Mouse (Mus musculus): ENCODE data around the gene Npas3. TPM values are rescaled to one million over a fixed set of nuclear protein-coding genes. Genes with fewer than 3 reads are reported as not detected.

Npas3 gene
- polyA plus RNA-seq (2015; fragmentation: Nextera tagmentation; extraction: Ambion mirVana): 28.9 and 32.7 TPM in 2 replicates

GRCm38 (mm10) chr12:53248101-53248727, at the start of gene Npas3:
Gene Npas3 (plus strand): TSS chr12:53248677.
- under 1% methylated on average over 50 of the region's 62 CpGs for WGBS
- H3K4me3 ChIP-seq (replicated peaks): peak within 1 kb of the TSS; percentile 90
- 0 out of 2 replicates have a peak, but pooled peaks cover 3% of the 10 kb centered on the region for H3K27me3 ChIP-seq
- no peaks in the 10 kb centered on the region for H3K9me3 ChIP-seq
- H3K36me3 ChIP-seq: no peaks in the 10 kb centered on the region
- peak within 1 kb of the TSS; percentile 70 for H3K4me2 ChIP-seq (replicated peaks)
- H3K9ac ChIP-seq (replicated peaks): peak within 1 kb of the TSS; percentile 97
- peak; percentile 90 for ATAC-seq
- peaks cover 42% of the 10 kb centered on the region for H3K4me1 ChIP-seq (replicated peaks)
- peak within 1 kb of the TSS; percentile 97 for H3K27ac ChIP-seq

- Histone ChIP-seq H3K4me2 (replicated peaks) (no peak overlapping the region), H3K36me3 (no peaks in the 10 kb centered on the region), H3K9ac (replicated peaks) (no peak overlapping the region), H3K27ac (no peak overlapping the region), H3K27me3 (no peaks in the 10 kb centered on the region), H3K4me3 (replicated peaks) (no peak overlapping the region), H3K9me3 (no peaks in the 10 kb centered on the region), H3K4me1 (replicated peaks) (no peaks in the 10 kb centered on the region)
- no peak for ATAC-seq
- 96% methylated on average over 15 of the region's 15 CpGs for WGBS
These were observed 31.3 kb upstream of the Npas3 start for GRCm38 (mm10) chr12:53217141-53217540.

DNA sequence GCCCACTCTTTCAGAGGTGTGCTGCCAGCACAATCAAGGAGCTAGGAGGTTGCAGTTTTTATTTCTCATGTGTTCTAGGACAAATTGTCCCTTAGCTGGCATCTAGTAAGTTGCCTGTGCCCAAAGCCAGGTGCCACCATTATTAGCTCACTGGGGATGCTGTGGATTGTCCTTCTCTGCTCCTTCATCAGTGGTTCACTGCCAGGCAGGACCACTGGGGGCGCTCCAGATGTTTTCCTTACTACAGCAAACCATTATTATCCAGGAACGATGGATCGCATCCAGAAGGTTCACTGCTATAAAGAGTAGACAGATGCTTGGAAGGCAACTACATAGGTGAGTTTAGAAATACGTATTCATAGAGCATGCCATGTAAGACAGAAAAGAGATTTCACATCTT, 25.7 kb upstream of the Npas3 start:
- no peaks in the 10 kb centered on the region for H3K9me3 ChIP-seq
- no peak overlapping the region for H3K4me2 ChIP-seq (replicated peaks)
- WGBS: 68% methylated on average over 4 of the region's 4 CpGs
- no peak for ATAC-seq
- 0 out of 2 replicates have a peak, but pooled peaks cover 4% of the 10 kb centered on the region for H3K4me1 ChIP-seq (replicated peaks)
- H3K27me3 ChIP-seq: no peaks in the 10 kb centered on the region
- H3K9ac ChIP-seq (replicated peaks): no peak overlapping the region
- no peak overlapping the region for H3K27ac ChIP-seq
- H3K4me3 ChIP-seq (replicated peaks): no peak overlapping the region
- H3K36me3 ChIP-seq: no peaks in the 10 kb centered on the region

- Histone ChIP-seq H3K9ac (replicated peaks) (no peak overlapping the region), H3K4me3 (replicated peaks) (no peak overlapping the region), H3K27me3 (0 out of 2 replicates have a peak, but pooled peaks cover 4% of the 10 kb centered on the region), H3K27ac (no peak overlapping the region), H3K4me1 (replicated peaks) (0 out of 2 replicates have a peak, but pooled peaks cover 4% of the 10 kb centered on the region), H3K4me2 (replicated peaks) (no peak overlapping the region), H3K9me3 (no peaks in the 10 kb centered on the region), H3K36me3 (no peaks in the 10 kb centered on the region)
- no peak for ATAC-seq
- 45% methylated on average over 4 of the region's 4 CpGs for WGBS
These were observed 21.1 kb upstream of the Npas3 start for GRCm38 (mm10) chr12:53227356-53227755.

GRCm38 (mm10) chr12:53229419-53229818, 19.1 kb upstream of the Npas3 start:
- Histone ChIP-seq H3K4me1 (replicated peaks) (0 out of 2 replicates have a peak, but pooled peaks cover 4% of the 10 kb centered on the region), H3K27ac (no peak overlapping the region), H3K4me2 (replicated peaks) (no peak overlapping the region), H3K9me3 (no peaks in the 10 kb centered on the region), H3K27me3 (0 out of 2 replicates have a peak, but pooled peaks cover 4% of the 10 kb centered on the region), H3K9ac (replicated peaks) (no peak overlapping the region), H3K4me3 (replicated peaks) (no peak overlapping the region), H3K36me3 (no peaks in the 10 kb centered on the region)
- ATAC-seq: no peak
- 81% methylated on average over 2 of the region's 2 CpGs for WGBS

DNA sequence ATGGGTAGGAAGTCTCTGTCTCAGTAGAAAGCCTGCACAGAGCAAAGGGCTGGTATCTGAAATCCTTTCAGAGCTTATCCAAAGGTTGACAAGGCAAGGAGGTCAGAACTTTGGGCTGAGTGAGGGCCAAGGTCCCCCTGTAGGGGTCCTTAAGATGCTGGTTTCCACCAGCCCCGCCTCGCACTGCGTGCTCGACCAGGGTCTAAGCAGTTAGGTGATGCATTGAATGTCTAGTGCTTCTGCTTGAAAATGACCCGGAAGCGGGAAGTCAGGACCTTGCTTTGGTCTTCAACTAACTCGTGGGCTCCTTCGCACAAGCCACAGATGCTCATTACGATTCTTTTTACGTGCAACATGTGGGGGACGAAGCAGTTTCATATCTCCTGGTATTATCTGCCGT, 2.3 kb upstream of the Npas3 start:
- Histone ChIP-seq H3K4me3 (replicated peaks) (peak overlapping the region; percentile 90), H3K27me3 (0 out of 2 replicates have a peak, but pooled peaks cover 3% of the 10 kb centered on the region), H3K36me3 (no peaks in the 10 kb centered on the region), H3K9me3 (no peaks in the 10 kb centered on the region), H3K4me1 (replicated peaks) (peaks cover 35% of the 10 kb centered on the region), H3K27ac (peak overlapping the region; percentile 97), H3K9ac (replicated peaks) (peak overlapping the region; percentile 97), H3K4me2 (replicated peaks) (peak overlapping the region; percentile 70)
- ATAC-seq: no peak
- under 1% methylated on average over 12 of the region's 12 CpGs for WGBS

- H3K4me1 ChIP-seq (replicated peaks): peaks cover 42% of the 10 kb centered on the region
- ATAC-seq: peak; percentile 32
- H3K27me3 ChIP-seq: 0 out of 2 replicates have a peak, but pooled peaks cover 3% of the 10 kb centered on the region
- peak overlapping the region; percentile 97 for H3K9ac ChIP-seq (replicated peaks)
- H3K27ac ChIP-seq: peak overlapping the region; percentile 97
- peak overlapping the region; percentile 90 for H3K4me3 ChIP-seq (replicated peaks)
- H3K4me2 ChIP-seq (replicated peaks): peak overlapping the region; percentile 70
- under 1% methylated on average over 28 of the region's 28 CpGs for WGBS
- H3K9me3 ChIP-seq: no peaks in the 10 kb centered on the region
- no peaks in the 10 kb centered on the region for H3K36me3 ChIP-seq
These were observed 1.6 kb upstream of the Npas3 start for GRCm38 (mm10) chr12:53246581-53247490.

GRCm38 (mm10) chr12:53247491-53248035, 914 bp upstream of the Npas3 start:
- peak overlapping the region; percentile 97 for H3K9ac ChIP-seq (replicated peaks)
- H3K36me3 ChIP-seq: no peaks in the 10 kb centered on the region
- H3K4me3 ChIP-seq (replicated peaks): peak overlapping the region; percentile 90
- ATAC-seq: no peak; the same call in 1 of the 2 replicates
- no peaks in the 10 kb centered on the region for H3K9me3 ChIP-seq
- WGBS: under 1% methylated on average over 24 of the region's 25 CpGs
- H3K27me3 ChIP-seq: 0 out of 2 replicates have a peak, but pooled peaks cover 3% of the 10 kb centered on the region
- peak overlapping the region; percentile 70 for H3K4me2 ChIP-seq (replicated peaks)
- H3K4me1 ChIP-seq (replicated peaks): peaks cover 42% of the 10 kb centered on the region
- H3K27ac ChIP-seq: peak overlapping the region; percentile 97

DNA sequence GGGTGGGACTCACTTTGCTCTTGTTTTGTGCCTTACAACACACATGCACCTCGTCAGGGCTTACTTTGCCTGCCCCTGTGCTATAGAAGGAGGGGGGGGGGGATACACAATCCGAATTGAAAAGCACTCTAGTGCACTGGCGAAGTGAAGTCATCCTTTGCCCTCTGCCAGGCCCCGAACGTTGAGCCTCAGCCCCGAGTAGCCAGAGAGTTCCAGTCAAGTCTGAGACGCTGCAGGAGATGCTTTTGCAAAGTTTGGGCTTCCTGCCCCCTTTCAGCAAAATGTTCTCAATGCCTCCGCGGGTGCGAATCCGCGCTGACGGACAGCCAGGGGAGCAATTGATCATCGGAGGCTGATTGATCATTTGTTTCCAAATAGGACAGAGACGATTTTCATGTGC, 319 bp downstream of the Npas3 start:
- H3K4me1 ChIP-seq (replicated peaks): peaks cover 43% of the 10 kb centered on the region
- no peaks in the 10 kb centered on the region for H3K36me3 ChIP-seq
- H3K4me2 ChIP-seq (replicated peaks): peak overlapping the region; percentile 70
- peak overlapping the region; percentile 97 for H3K27ac ChIP-seq
- 0 out of 2 replicates have a peak, but pooled peaks cover 3% of the 10 kb centered on the region for H3K27me3 ChIP-seq
- H3K4me3 ChIP-seq (replicated peaks): peak overlapping the region; percentile 90
- under 1% methylated on average over 15 of the region's 15 CpGs for WGBS
- peak overlapping the region; percentile 97 for H3K9ac ChIP-seq (replicated peaks)
- H3K9me3 ChIP-seq: no peaks in the 10 kb centered on the region
- no peak for ATAC-seq

- Histone ChIP-seq H3K27ac (peak overlapping the region; percentile 100), H3K9me3 (no peaks in the 10 kb centered on the region), H3K4me1 (replicated peaks) (peaks cover 58% of the 10 kb centered on the region), H3K4me2 (replicated peaks) (peak overlapping the region; percentile 66), H3K4me3 (replicated peaks) (peak overlapping the region; percentile 85), H3K36me3 (no peaks in the 10 kb centered on the region), H3K27me3 (no peaks in the 10 kb centered on the region), H3K9ac (replicated peaks) (peak overlapping the region; percentile 99)
- ATAC-seq: peak; percentile 24; the same call in 1 of the 2 replicates
- under 1% methylated on average over 9 of the region's 11 CpGs for WGBS
These were observed 3.3 kb downstream of the Npas3 start for GRCm38 (mm10) chr12:53251701-53252181.

DNA sequence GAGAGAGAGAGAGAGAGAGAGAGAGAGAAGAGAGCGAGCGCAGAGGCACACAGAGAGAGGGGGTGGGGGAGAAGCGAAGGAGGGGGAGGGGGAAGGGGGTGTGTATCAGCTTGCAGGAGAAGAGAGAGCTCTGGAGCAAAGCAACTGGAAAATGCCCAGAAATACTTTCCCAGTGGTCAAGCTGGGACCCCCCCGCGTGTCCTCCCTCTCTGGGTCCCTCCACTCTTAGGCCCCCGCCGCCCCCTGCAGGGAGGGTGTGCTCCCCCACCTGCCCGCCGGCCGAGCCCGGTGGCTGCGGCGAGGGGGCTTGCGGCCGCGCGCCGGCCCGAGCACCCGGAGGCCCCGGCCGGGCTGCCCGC, 3.7 kb downstream of the Npas3 start:
- peak; percentile 7 for ATAC-seq
- Histone ChIP-seq H3K9ac (replicated peaks) (peak overlapping the region; percentile 99), H3K4me1 (replicated peaks) (peaks cover 58% of the 10 kb centered on the region), H3K9me3 (no peaks in the 10 kb centered on the region), H3K27me3 (no peaks in the 10 kb centered on the region), H3K27ac (peak overlapping the region; percentile 100), H3K4me2 (replicated peaks) (peak overlapping the region; percentile 66), H3K36me3 (no peaks in the 10 kb centered on the region), H3K4me3 (replicated peaks) (peak overlapping the region; percentile 85)
- WGBS: 0% methylated on average over 12 of the region's 23 CpGs

All from midbrain, embryonic 13.5 days (tissue).